Mouse (Mus musculus) limb, embryonic 11.5 days (tissue): ENCODE results near the gene Kmt2c. TPM values are rescaled to one million over a fixed set of nuclear protein-coding genes. Genes with fewer than 3 reads are reported as not detected.

Source experiments
- polyA plus RNA-seq: library from polyadenylated mRNA; unstranded; fragments of >200 nt; fragmentation: Nextera tagmentation; extraction: Ambion mirVana; gene quantifications from 2 replicates; pipeline ENCODE4 v1.2.1, GENCODE M21; 2014

Gene Kmt2c
- polyA plus RNA-seq, 1 experiment from 2014 or later: 14.2 TPM

Other genes with a start within 250 kb of the Kmt2c start
- not detected in 2 replicates for gene Cct8l1, start 17.3 kb upstream of the Kmt2c start, polyA plus RNA-seq
- gene Xrcc2, start 207.0 kb upstream of the Kmt2c start, polyA plus RNA-seq: 13.0 and 14.0 TPM in 2 replicates